Mouse (Mus musculus) Patski (cell line): ENCODE results near the gene Gigyf1. TPM values are rescaled to one million over a fixed set of nuclear protein-coding genes. Genes with fewer than 3 reads are reported as not detected.

Source experiments
- ATAC-seq: fragments of 100-300 bp; one replicate; pipeline ENCODE4 v1.8.0; 2021
- CTCF ChIA-PET: fragments of 350-600 bp; sonication (Branson Sonifier 250); formaldehyde crosslinking; loops from one replicate; lab custom pipeline; 2022; ENCODE audit warnings: inconsistent platforms; lab: Charles Lee
- POLR2A ChIA-PET: fragments of 350-600 bp; sonication (Branson Sonifier 250); formaldehyde crosslinking; loops from one replicate; lab custom pipeline; 2022; ENCODE audit warnings: antibody characterized with exemption, inconsistent platforms; lab: Charles Lee
- DNase-seq: peaks from one replicate; pipeline ENCODE4 v3.0.0-alpha.2; 2011; ENCODE audit warnings: low read depth, low spot score
- H3K27me3 ChIP-seq: fragments of 371-371 bp; one replicate; pipeline ENCODE4 v1.5.1; 2021
- CTCF ChIP-seq: fragments of 100-300 bp; IDR thresholded peaks from one replicate; pipeline ENCODE4 v1.5.1; 2021
- in situ Hi-C: fragments of 300-500 bp; cut with MboI; formaldehyde crosslinking; loops from 3 replicates; pipeline ENCODE4 v1.11.1; 2018; ENCODE audit warnings: low pct_unique_long_range_greater_than_20kb, mixed read lengths
- polyA plus RNA-seq: library from polyadenylated mRNA; unstranded; gene quantifications from one replicate; pipeline ENCODE4 v1.2.3, GENCODE M21; 2021

Gigyf1 gene
- polyA plus RNA-seq, 1 experiment from 2014 or later = 55.9 TPM

- no peaks in the 10 kb centered on the region for H3K27me3 ChIP-seq
- TF ChIP-seq CTCF = no peak
- POLR2A ChIA-PET = interaction anchor here (0.9 kb wide), 1 partner anchor 8 kb away, joined by 3 read pairs; the partner anchor contains the start of gene Pop7
- no peak for DNase-seq
- CTCF ChIA-PET = interaction anchor here (1.0 to 2.9 kb wide), 2 partner anchors 7 to 11 kb away, joined by 3 to 17 read pairs; partner anchors contain the start of gene Pop7
- no peak for ATAC-seq
- in situ Hi-C loops = no loop called here
Observed at GRCm38 (mm10) chr5:137493831-137494230, 24.5 kb upstream of the Gigyf1 start.

DNA sequence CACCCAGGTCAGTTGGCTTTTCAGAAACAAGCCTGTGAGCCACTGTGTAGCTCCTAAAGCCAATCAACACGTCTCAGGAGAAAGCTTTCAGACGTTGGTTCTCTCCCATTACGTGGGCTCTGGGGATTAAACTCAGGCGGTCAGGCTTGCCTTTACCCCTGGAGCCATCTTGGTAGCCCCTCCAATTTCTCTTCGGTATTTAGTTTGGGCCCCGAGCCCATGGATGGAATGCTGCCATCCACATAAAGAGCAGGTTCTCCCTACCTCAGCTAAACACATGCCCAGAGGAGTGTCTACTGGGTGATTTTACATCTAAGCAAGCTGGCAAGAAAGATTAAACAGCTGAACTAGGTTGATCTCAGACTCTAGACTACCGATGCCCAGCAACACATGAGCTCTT is 18.2 kb upstream of the Gigyf1 start:
- no peaks in the 10 kb centered on the region for H3K27me3 ChIP-seq
- ATAC-seq = no peak
- ChIA-PET CTCF (interaction anchor here (2.4 to 4.6 kb wide), 3 partner anchors 7 to 166 kb away, joined by 12 to 26 read pairs (median 17); no protein-coding TSS in a partner anchor), POLR2A (interaction anchor here (0.7 kb wide), 1 partner anchor 31 kb away, joined by 5 read pairs; no protein-coding TSS in a partner anchor)
- in situ Hi-C loops = loop anchor here (5.0 kb wide), 1 partner anchor 163 kb away; no protein-coding TSS in a partner anchor
- TF ChIP-seq CTCF = no peak
- DNase-seq = no peak

DNA sequence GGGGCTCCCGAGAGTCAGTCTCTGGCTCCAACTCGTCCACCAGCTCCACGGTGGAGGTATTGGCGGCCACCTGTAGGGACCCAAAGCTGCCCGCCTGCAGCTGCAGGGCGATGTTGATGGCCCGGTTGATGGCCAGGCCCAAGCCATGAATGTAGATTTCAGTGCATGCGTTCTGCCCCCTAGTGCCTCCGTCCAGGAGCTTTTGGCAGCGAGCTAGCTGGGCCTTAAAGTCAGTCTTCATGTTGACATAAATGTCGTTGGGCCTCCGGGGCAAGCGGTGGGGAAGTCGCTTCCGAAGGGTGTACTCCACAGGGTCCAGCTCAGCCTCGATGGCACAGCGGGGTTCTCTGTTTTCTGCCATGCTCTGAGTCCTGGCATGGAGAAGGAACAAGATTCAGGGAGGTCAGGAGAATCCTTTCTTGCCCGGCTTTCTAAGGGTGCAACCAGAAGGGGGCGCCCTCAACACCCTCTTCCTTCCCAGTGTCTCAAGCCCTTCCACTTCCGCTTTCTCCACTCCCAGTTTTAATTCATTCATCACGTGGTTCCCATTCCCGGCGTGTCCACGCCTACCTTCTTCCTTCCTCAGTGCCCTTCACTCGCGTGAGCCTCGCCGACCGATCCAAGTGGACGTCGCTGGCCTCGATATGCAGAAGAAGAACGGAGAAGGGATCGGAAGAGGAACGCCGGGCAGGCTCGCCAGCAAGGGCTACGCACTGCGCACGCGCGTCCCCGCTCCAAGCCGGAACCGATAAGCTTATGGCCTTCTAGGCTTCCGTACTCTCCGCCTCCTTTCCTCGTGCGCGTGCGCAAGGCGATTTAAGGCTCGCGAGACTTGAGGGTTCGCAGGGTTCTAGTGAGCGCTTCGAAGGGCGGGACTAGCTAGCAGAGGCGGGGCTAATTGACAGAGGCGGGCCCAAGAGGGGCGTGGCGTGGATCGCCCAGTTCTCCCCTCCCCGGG is 16.4 kb upstream of the Gigyf1 start, which contains the start of gene Pop7:
Gene Pop7 (minus strand): TSS at position 810 of the 958 bp plus-strand sequence.
- ChIA-PET CTCF (interaction anchor here (0.7 to 4.6 kb wide), 32 partner anchors 9 to 385 kb away, joined by 3 to 30 read pairs (median 4); partner anchors contain the start of genes Gigyf1, Pcolce and Srrt), POLR2A (interaction anchor here (0.6 to 2.0 kb wide), 11 partner anchors 8 to 167 kb away, joined by 3 to 6 read pairs (median 3); no protein-coding TSS in a partner anchor)
- DNase-seq (peak; percentile 100), ATAC-seq (peak; percentile 89)
- in situ Hi-C loops = loop anchor here (5.0 kb wide), 1 partner anchor 165 kb away; no protein-coding TSS in a partner anchor
- TF ChIP-seq CTCF = no peak
- no peaks in the 10 kb centered on the region for H3K27me3 ChIP-seq

DNA sequence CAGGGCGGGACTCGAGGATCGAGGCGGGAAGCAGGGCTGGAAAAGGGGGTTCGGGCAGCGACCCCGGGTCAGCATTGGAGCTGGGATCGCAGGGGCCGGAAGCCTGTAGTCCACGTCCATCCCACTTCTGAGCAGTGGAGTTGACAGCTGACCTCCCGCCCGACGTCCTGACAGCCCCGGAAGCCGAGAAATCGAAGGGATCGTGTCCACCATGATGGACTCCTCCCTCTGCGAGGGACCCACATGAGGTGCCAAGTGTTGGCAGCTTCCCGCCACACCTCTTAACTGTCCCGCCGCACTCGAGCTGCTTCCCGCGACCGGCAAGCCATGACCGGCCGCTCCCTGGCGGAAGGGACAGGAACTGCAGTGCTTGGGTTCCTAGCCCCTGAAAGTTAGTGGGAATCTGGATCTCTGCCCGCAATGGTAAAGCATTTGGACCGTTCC is 15.7 kb upstream of the Gigyf1 start:
- ATAC-seq = peak; percentile 85
- TF ChIP-seq CTCF = no peak
- in situ Hi-C loops = loop anchor here (5.0 kb wide), 1 partner anchor 165 kb away; no protein-coding TSS in a partner anchor
- CTCF ChIA-PET = interaction anchor here (0.7 to 4.6 kb wide), 27 partner anchors 10 to 386 kb away, joined by 3 to 30 read pairs (median 5); partner anchors contain the start of genes Gigyf1 and Srrt
- H3K27me3 ChIP-seq = no peaks in the 10 kb centered on the region
- POLR2A ChIA-PET = interaction anchor here (0.6 to 2.0 kb wide), 8 partner anchors 9 to 191 kb away, joined by 3 to 6 read pairs (median 4); no protein-coding TSS in a partner anchor
- DNase-seq = peak; percentile 55

DNA sequence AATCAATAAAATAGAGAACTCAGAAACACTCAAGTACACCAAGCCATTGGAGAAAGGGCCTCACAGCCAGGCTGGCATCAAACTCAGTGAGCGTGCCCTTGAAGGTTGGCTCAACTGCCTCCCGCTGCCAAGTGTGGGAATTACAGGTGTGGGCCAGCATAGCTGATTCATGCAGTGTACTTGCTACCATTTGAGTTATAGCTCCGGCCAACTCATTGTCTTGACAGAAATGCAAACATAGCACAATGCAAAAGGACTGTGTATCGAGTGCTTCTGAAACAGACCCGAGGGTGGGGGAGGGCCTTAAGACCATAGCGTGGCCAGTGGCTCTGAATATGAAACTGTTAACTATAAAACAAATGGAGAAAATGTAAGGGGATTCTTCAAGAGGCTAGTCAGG is 14.3 kb upstream of the Gigyf1 start:
- H3K27me3 ChIP-seq = no peaks in the 10 kb centered on the region
- DNase-seq = no peak
- ATAC-seq = no peak
- ChIA-PET POLR2A (interaction anchor here (1.1 to 1.2 kb wide), 2 partner anchors 27 to 198 kb away, joined by 3 read pairs; no protein-coding TSS in a partner anchor), CTCF (interaction anchor here (1.3 to 4.0 kb wide), 3 partner anchors 9 to 30 kb away, joined by 3 to 30 read pairs (median 9); partner anchors contain the start of gene Gigyf1)
- in situ Hi-C loops = loop anchor here (5.0 kb wide), 1 partner anchor 167 kb away; no protein-coding TSS in a partner anchor
- no peak for TF ChIP-seq CTCF

- H3K27me3 ChIP-seq = no peaks in the 10 kb centered on the region
- ChIA-PET POLR2A (interaction anchor here (0.7 kb wide), 1 partner anchor 152 kb away, joined by 3 read pairs; no protein-coding TSS in a partner anchor), CTCF (interaction anchor here (0.6 kb wide), 1 partner anchor 13 kb away, joined by 3 read pairs; no protein-coding TSS in a partner anchor)
- DNase-seq (no peak), ATAC-seq (peak; percentile 52)
- no peak for TF ChIP-seq CTCF
- in situ Hi-C loops = no loop called here
Observed at GRCm38 (mm10) chr5:137510014-137510501, 8.3 kb upstream of the Gigyf1 start.

DNA sequence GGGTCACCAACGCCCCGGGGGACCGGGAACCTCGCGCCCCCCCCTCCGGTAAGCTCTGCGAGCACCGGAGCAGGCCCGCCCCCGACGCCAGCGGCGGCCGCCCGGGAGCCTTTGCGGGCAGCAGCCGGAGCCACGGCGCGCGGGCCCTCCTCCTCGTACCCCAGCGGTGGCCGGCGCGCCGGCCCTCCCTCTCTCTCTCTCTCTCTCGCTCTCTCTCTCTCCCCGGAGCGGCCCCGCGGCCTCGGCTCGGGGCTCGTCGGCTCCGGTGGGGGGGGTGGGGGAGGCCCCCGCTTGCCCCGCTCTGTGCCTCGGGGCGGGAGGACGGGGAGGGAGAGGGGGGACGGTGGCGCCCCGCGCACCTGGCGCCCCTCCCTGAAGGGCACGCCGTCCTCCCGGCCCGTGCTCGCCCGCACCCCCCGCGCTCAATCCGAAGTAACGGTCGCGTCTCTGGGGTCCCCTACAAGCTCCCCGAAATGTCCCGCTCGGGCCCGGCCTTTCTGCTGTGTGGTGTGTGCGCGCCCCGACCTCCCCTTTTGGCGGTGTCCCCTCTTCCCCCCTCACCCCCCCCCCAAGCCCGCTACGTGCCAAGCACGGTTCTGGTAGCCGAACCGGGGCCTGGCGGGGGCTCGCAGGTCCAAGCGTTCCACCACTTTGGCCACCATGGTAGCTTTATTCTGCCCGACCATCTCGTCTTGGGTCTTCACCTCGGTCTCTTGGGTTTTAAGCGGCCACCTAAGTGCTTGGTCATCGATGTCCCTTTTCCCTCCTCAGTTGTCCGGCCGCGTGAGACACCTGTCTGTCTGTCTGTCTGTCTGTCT is 7.6 kb upstream of the Gigyf1 start:
- CTCF ChIA-PET = interaction anchor here (0.6 to 4.4 kb wide), 2 partner anchors 8 to 12 kb away, joined by 3 to 30 read pairs; partner anchors contain the start of gene Pop7

DNA sequence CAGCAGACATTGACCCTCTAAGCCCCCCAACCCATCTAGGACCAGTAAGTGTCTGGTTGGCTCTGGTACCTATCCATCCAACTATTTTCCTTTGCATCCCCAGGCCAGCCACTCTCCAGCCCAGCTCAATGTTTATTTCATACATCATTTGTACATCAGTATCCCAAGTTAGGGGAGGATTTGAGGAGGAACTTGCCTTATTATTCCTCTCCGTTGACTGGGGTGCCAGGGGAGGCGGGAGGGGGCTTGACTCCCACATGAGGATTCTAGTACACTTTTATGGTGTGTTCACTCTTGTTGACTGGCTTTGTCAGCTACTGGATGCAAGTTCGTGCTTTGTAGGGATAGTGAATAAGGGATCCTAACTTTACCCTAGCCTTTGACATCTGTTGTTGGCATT is 6.6 kb upstream of the Gigyf1 start:
- CTCF ChIA-PET = interaction anchor here (1.4 to 4.4 kb wide), 3 partner anchors 9 to 88 kb away, joined by 3 to 30 read pairs (median 17); partner anchors contain the start of gene Pop7
- in situ Hi-C loops = no loop called here

More for the DNA sequence above, 7.6 kb upstream of the Gigyf1 start:
- H3K27me3 ChIP-seq = no peaks in the 10 kb centered on the region
- peak; percentile 23 for ATAC-seq
- no peak for DNase-seq
- in situ Hi-C loops = no loop called here
- TF ChIP-seq CTCF = no peak
- POLR2A ChIA-PET = interaction anchor here (0.6 to 1.3 kb wide), 7 partner anchors 8 to 152 kb away, joined by 3 to 5 read pairs (median 4); no protein-coding TSS in a partner anchor

More for the DNA sequence above, 6.6 kb upstream of the Gigyf1 start:
- POLR2A ChIA-PET = interaction anchor here (0.8 to 1.3 kb wide), 5 partner anchors 9 to 18 kb away, joined by 3 to 5 read pairs (median 4); no protein-coding TSS in a partner anchor
- no peaks in the 10 kb centered on the region for H3K27me3 ChIP-seq
- TF ChIP-seq CTCF = no peak
- no peak for DNase-seq
- no peak for ATAC-seq
